Mouse (Mus musculus) kidney, embryonic 16.5 days (tissue): ENCODE data around the gene Clstn3. TPM values are rescaled to one million over a fixed set of nuclear protein-coding genes. Genes with fewer than 3 reads are reported as not detected.
"Not testable (repeated sequence)": the region's sequence is repeated elsewhere in the genome, so short reads cannot be mapped to it uniquely, and the experiment has no call there.

ENCODE experiments used
- ATAC-seq: fragments of 200-750 bp; cut with Nextera tagmentation; 2 replicates; pipeline ENCODE4 v1.8.0; 2017; ENCODE audit warnings: moderate TSS enrichment; ENCODE audit not compliant: low FRiP score, low TSS enrichment
- H3K27ac ChIP-seq: fragments of 300-500 bp; sonication (generic); 2 replicates; pipeline ENCODE4 v1.5.1; 2014; ENCODE audit warnings: low read length
- H3K27me3 ChIP-seq: fragments of 300-500 bp; sonication (generic); 2 replicates; pipeline ENCODE4 v1.6.1; 2014; ENCODE audit warnings: low read length, control low read depth, mixed read lengths; ENCODE audit not compliant: insufficient read depth
- H3K36me3 ChIP-seq: fragments of 300-500 bp; sonication (generic); 2 replicates; pipeline ENCODE4 v1.6.1; 2014; ENCODE audit warnings: low read length, control low read depth, mixed read lengths; ENCODE audit not compliant: insufficient read depth
- H3K4me1 ChIP-seq: fragments of 300-500 bp; sonication (generic); 2 replicates; pipeline ENCODE4 v1.6.1; 2014; ENCODE audit warnings: low read length, control low read depth, mixed read lengths; ENCODE audit not compliant: insufficient read depth
- H3K4me2 ChIP-seq: fragments of 300-500 bp; sonication (generic); replicated peaks from 2 replicates; pipeline ENCODE4 v1.6.1; 2014; ENCODE audit warnings: low read depth, low read length
- H3K4me3 ChIP-seq: fragments of 300-500 bp; sonication (generic); 2 replicates; pipeline ENCODE4 v1.5.1; 2014; ENCODE audit warnings: mild to moderate bottlenecking, low read length
- H3K9ac ChIP-seq: fragments of 300-500 bp; sonication (generic); replicated peaks from 2 replicates; pipeline ENCODE4 v1.6.1; 2014; ENCODE audit warnings: low read length
- H3K9me3 ChIP-seq: fragments of 300-500 bp; sonication (generic); 2 replicates; pipeline ENCODE4 v1.6.1; 2016; ENCODE audit warnings: low read length, control low read depth
- WGBS: fragments of 180-500 bp; shearing (Covaris S2); extraction: QIAGEN DNeasy Blood & Tissue Kit; methylation state at CpG from one replicate; pipeline ENCODE4 v1.1.7; 2014; 5-methylcytosine and 5-hydroxymethylcytosine counted together
- polyA plus RNA-seq: library from polyadenylated mRNA; unstranded; fragments of >200 nt; fragmentation: Nextera tagmentation; extraction: Ambion mirVana; gene quantifications from 2 replicates; pipeline ENCODE4 v1.2.1, GENCODE M21; 2015

The Clstn3 gene
- polyA plus RNA-seq, 1 experiment from 2014 or later = 6.6 TPM

- not testable (repeated sequence) for H3K4me3 ChIP-seq, H3K4me1 ChIP-seq, H3K9ac ChIP-seq, ATAC-seq, H3K9me3 ChIP-seq, H3K27ac ChIP-seq, H3K4me2 ChIP-seq, H3K36me3 ChIP-seq, H3K27me3 ChIP-seq
- WGBS = 80% methylated on average over 3 of the region's 3 CpGs
Measured at GRCm38 (mm10) chr6:124483831-124484230, 19.2 kb upstream of the Clstn3 start.

- Histone ChIP-seq H3K36me3 (no peaks in the 10 kb centered on the region), H3K4me3 (0 out of 2 replicates have a peak overlapping the region, but pooled peaks have one; percentile 4), H3K9ac (0 out of 2 replicates have a peak overlapping the region, but pooled peaks have one; percentile 37), H3K9me3 (no peaks in the 10 kb centered on the region), H3K27ac (no peak overlapping the region; the same call in 1 of the 2 replicates), H3K4me2 (peak overlapping the region; percentile 14; the same call in 1 of the 2 replicates), H3K4me1 (peaks cover 12% of the 10 kb centered on the region), H3K27me3 (no peaks in the 10 kb centered on the region)
- WGBS = 27% methylated on average over 6 of the region's 6 CpGs
- ATAC-seq = peak; percentile 60
Measured at GRCm38 (mm10) chr6:124481571-124481970, 17.0 kb upstream of the Clstn3 start.

- peaks cover 12% of the 10 kb centered on the region for H3K4me1 ChIP-seq
- no peak overlapping the region for H3K9ac ChIP-seq
- no peak overlapping the region for H3K4me2 ChIP-seq
- H3K9me3 ChIP-seq = no peaks in the 10 kb centered on the region
- no peak overlapping the region for H3K4me3 ChIP-seq
- ATAC-seq = no peak
- H3K36me3 ChIP-seq = no peaks in the 10 kb centered on the region
- WGBS = 50% methylated on average over 4 of the region's 4 CpGs
- no peaks in the 10 kb centered on the region for H3K27me3 ChIP-seq
- no peak overlapping the region for H3K27ac ChIP-seq
Measured at GRCm38 (mm10) chr6:124480295-124480694, 15.7 kb upstream of the Clstn3 start.

- no peak overlapping the region for H3K9ac ChIP-seq
- H3K27me3 ChIP-seq = no peaks in the 10 kb centered on the region
- no peaks in the 10 kb centered on the region for H3K36me3 ChIP-seq
- 80% methylated on average over 3 of the region's 3 CpGs for WGBS
- no peaks in the 10 kb centered on the region for H3K9me3 ChIP-seq
- no peak for ATAC-seq
- H3K4me1 ChIP-seq = peaks cover 12% of the 10 kb centered on the region
- no peak overlapping the region for H3K4me3 ChIP-seq
- no peak overlapping the region for H3K27ac ChIP-seq
- H3K4me2 ChIP-seq = no peak overlapping the region
Measured at GRCm38 (mm10) chr6:124479573-124479930, 15.0 kb upstream of the Clstn3 start.

GRCm38 (mm10) chr6:124478874-124479572 is 14.4 kb upstream of the Clstn3 start:
- Histone ChIP-seq H3K4me3 (no peak overlapping the region), H3K4me1 (peaks cover 12% of the 10 kb centered on the region), H3K9me3 (no peaks in the 10 kb centered on the region), H3K9ac (no peak overlapping the region), H3K27me3 (no peaks in the 10 kb centered on the region), H3K4me2 (no peak overlapping the region), H3K27ac (no peak overlapping the region), H3K36me3 (no peaks in the 10 kb centered on the region)
- no peak for ATAC-seq
- 90% methylated on average over 3 of the region's 3 CpGs for WGBS

- 0 out of 2 replicates have a peak overlapping the region, but pooled peaks have one; percentile 3 for H3K27ac ChIP-seq
- no peaks in the 10 kb centered on the region for H3K9me3 ChIP-seq
- H3K4me1 ChIP-seq = peaks cover 12% of the 10 kb centered on the region
- H3K4me2 ChIP-seq = no peak overlapping the region
- no peak overlapping the region for H3K9ac ChIP-seq
- no peaks in the 10 kb centered on the region for H3K27me3 ChIP-seq
- no peaks in the 10 kb centered on the region for H3K36me3 ChIP-seq
- H3K4me3 ChIP-seq = no peak overlapping the region
- ATAC-seq = no peak
- WGBS = 49% methylated on average over 17 of the region's 17 CpGs
Measured at GRCm38 (mm10) chr6:124477922-124478651, 13.5 kb upstream of the Clstn3 start.

- Histone ChIP-seq H3K4me1 (peaks cover 12% of the 10 kb centered on the region), H3K9ac (no peak overlapping the region), H3K4me2 (no peak overlapping the region; the same call in 1 of the 2 replicates), H3K27ac (no peak overlapping the region), H3K27me3 (no peaks in the 10 kb centered on the region), H3K9me3 (no peaks in the 10 kb centered on the region), H3K4me3 (no peak overlapping the region), H3K36me3 (no peaks in the 10 kb centered on the region)
- WGBS = 52% methylated on average over 5 of the region's 5 CpGs
- ATAC-seq = no peak
Measured at GRCm38 (mm10) chr6:124477221-124477655, 12.6 kb upstream of the Clstn3 start.

GRCm38 (mm10) chr6:124476796-124477195 is 12.2 kb upstream of the Clstn3 start:
- H3K9me3 ChIP-seq = no peaks in the 10 kb centered on the region
- no peak overlapping the region for H3K9ac ChIP-seq
- H3K4me2 ChIP-seq = no peak overlapping the region
- H3K36me3 ChIP-seq = no peaks in the 10 kb centered on the region
- peaks cover 12% of the 10 kb centered on the region for H3K4me1 ChIP-seq
- no peak overlapping the region for H3K27ac ChIP-seq
- ATAC-seq = no peak
- no peak overlapping the region for H3K4me3 ChIP-seq
- 77% methylated on average over 11 of the region's 11 CpGs for WGBS
- no peaks in the 10 kb centered on the region for H3K27me3 ChIP-seq

GRCm38 (mm10) chr6:124476216-124476615 is 11.6 kb upstream of the Clstn3 start:
- no peaks in the 10 kb centered on the region for H3K27me3 ChIP-seq
- H3K36me3 ChIP-seq = no peaks in the 10 kb centered on the region
- H3K4me1 ChIP-seq = peaks cover 9% of the 10 kb centered on the region
- 87% methylated on average over 7 of the region's 7 CpGs for WGBS
- H3K27ac ChIP-seq = no peak overlapping the region
- no peak for ATAC-seq
- no peak overlapping the region for H3K4me3 ChIP-seq
- no peaks in the 10 kb centered on the region for H3K9me3 ChIP-seq
- H3K4me2 ChIP-seq = no peak overlapping the region
- no peak overlapping the region for H3K9ac ChIP-seq
